Mouse (Mus musculus) intestine, embryonic 14.5 days (tissue): ENCODE data around the gene Cd96. TPM values are rescaled to one million over a fixed set of nuclear protein-coding genes. Genes with fewer than 3 reads are reported as not detected.

ENCODE experiments used
- ATAC-seq: fragments of 200-750 bp; cut with Nextera tagmentation; replicated peaks from 2 replicates; pipeline ENCODE4 v1.8.0; 2017; ENCODE audit warnings: low read depth, moderate number of reproducible peaks, moderate TSS enrichment, moderate library complexity; ENCODE audit not compliant: low FRiP score, low TSS enrichment
- DNase-seq: peaks from one replicate; pipeline ENCODE4 v3.0.0-alpha.2; 2018; ENCODE audit warnings: low spot score
- H3K27ac ChIP-seq: fragments of 300-500 bp; sonication (generic); 2 replicates; pipeline ENCODE4 v1.5.1; 2014; ENCODE audit warnings: low read depth, mild to moderate bottlenecking, control low read depth
- H3K27me3 ChIP-seq: fragments of 300-500 bp; sonication (generic); replicated peaks from 2 replicates; pipeline ENCODE4 v1.6.1; 2014; ENCODE audit warnings: low read length, control low read depth; ENCODE audit not compliant: control insufficient read depth, insufficient read depth
- H3K36me3 ChIP-seq: fragments of 300-500 bp; sonication (generic); 2 replicates; pipeline ENCODE4 v1.6.1; 2014; ENCODE audit warnings: low read length, control low read depth; ENCODE audit not compliant: control insufficient read depth, insufficient read depth
- H3K4me1 ChIP-seq: fragments of 300-500 bp; sonication (generic); replicated peaks from 2 replicates; pipeline ENCODE4 v1.6.1; 2014; ENCODE audit warnings: low read length, control low read depth, mixed read lengths; ENCODE audit not compliant: control insufficient read depth, insufficient read depth
- H3K4me2 ChIP-seq: fragments of 300-500 bp; sonication (generic); 2 replicates; pipeline ENCODE4 v1.6.1; 2014; ENCODE audit warnings: low read length
- H3K4me3 ChIP-seq: fragments of 300-500 bp; sonication (generic); 2 replicates; pipeline ENCODE4 v1.5.1; 2014; ENCODE audit warnings: low read depth, low read length, control low read depth, mixed read lengths
- H3K9ac ChIP-seq: fragments of 300-500 bp; sonication (generic); 2 replicates; pipeline ENCODE4 v1.6.1; 2014; ENCODE audit warnings: mild to moderate bottlenecking, low read length
- H3K9me3 ChIP-seq: fragments of 300-500 bp; sonication (generic); 2 replicates; pipeline ENCODE4 v1.6.1; 2016; ENCODE audit warnings: low read length, control low read depth; ENCODE audit not compliant: control insufficient read depth
- WGBS: fragments of 180-500 bp; shearing (Covaris S2); extraction: QIAGEN DNeasy Blood & Tissue Kit; methylation state at CpG from one replicate; pipeline ENCODE4 v1.1.7; 2014; 5-methylcytosine and 5-hydroxymethylcytosine counted together
- polyA plus RNA-seq: library from polyadenylated mRNA; unstranded; fragments of >200 nt; fragmentation: Nextera tagmentation; extraction: Ambion mirVana; gene quantifications from 2 replicates; pipeline ENCODE4 v1.2.1, GENCODE M21; 2014

The Cd96 gene
- polyA plus RNA-seq, 1 experiment from 2014 or later = 0.37 TPM

GRCm38 (mm10) chr16:45990901-45991676 lies 129.0 kb downstream of the Cd96 start:
- Histone ChIP-seq H3K9me3 (no peaks in the 10 kb centered on the region), H3K27me3 (no peaks in the 10 kb centered on the region), H3K36me3 (no peaks in the 10 kb centered on the region), H3K4me2 (no peak overlapping the region), H3K4me1 (no peaks in the 10 kb centered on the region), H3K27ac (no peak overlapping the region), H3K4me3 (no peak overlapping the region), H3K9ac (no peak overlapping the region)
- ATAC-seq (no peak), DNase-seq (no peak)
- WGBS = 49% methylated on average over 10 of the region's 10 CpGs

GRCm38 (mm10) chr16:45986236-45986635 lies 133.8 kb downstream of the Cd96 start:
- WGBS = 83% methylated on average over 1 of the region's 1 CpGs
- H3K4me2 ChIP-seq = no peak overlapping the region
- ATAC-seq = no peak
- H3K9ac ChIP-seq = no peak overlapping the region
- DNase-seq = no peak
- no peak overlapping the region for H3K27ac ChIP-seq
- H3K36me3 ChIP-seq = no peaks in the 10 kb centered on the region
- no peaks in the 10 kb centered on the region for H3K9me3 ChIP-seq
- no peaks in the 10 kb centered on the region for H3K27me3 ChIP-seq
- H3K4me3 ChIP-seq = no peak overlapping the region
- no peaks in the 10 kb centered on the region for H3K4me1 ChIP-seq

Other genes starting within 250 kb of the Cd96 start
- gene Phldb2, start 166.7 kb downstream of the Cd96 start, polyA plus RNA-seq = 35.2 and 43.7 TPM in 2 replicates
- gene Plcxd2, start 110.0 kb downstream of the Cd96 start, polyA plus RNA-seq = 1.4 and 1.7 TPM in 2 replicates
- gene Gm4737, start 34.8 kb upstream of the Cd96 start, polyA plus RNA-seq = 7.4 and 8.3 TPM in 2 replicates